Mouse (Mus musculus): ENCODE measurements at regions not wholly inside any gene's neighbourhood (a gene's known extent, or its start where the extent isn't known, plus 50 kb on each side); places are given as distances from the start of the nearest gene placed in this dataset.
A peak's percentile ranks its signal among the peaks of the same experiment; 100 is the strongest.

DNA sequence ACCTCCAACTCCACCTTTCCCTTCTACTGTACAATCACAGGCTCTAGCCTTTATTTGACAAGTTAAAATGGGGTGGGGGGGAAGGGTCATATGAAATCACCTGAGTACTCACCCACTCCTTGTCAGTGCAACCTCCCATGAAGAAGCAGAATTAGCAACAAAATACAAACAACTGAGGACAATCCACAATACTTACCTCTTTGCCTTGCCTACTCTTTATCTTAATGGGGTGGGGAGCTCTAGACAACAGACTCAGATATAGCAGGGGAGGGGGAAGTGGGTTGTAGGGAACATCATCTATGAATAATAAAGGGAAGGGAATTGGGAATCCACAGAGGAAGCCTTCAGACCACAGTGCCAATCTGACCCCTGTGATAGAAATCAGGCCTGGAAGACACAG is 86.1 kb upstream of the Phyhipl start (continued):
- TF ChIP-seq CHD1 (IDR thresholded peaks at IDR 0.05; ENCODE audit: low read depth, low read length) (no peak), USF1 (IDR thresholded peaks at IDR 0.05; ENCODE audit: low read depth, low read length) (no peak), GATA1 (IDR thresholded peaks at IDR 0.05; ENCODE audit: low read depth, low read length) (no peak)

- Histone ChIP-seq H3K4me3 (ENCODE audit: control insufficient read depth in 1 of 2, insufficient read depth in 1 of 2, low read depth in 2 of 2, low read length in 2 of 2) (no peak overlapping the region), H3K27me3 (ENCODE audit: control insufficient read depth in 1 of 2, insufficient read depth in 2 of 2, low read length in 2 of 2) (no peaks in the 10 kb centered on the region), H3K9ac (ENCODE audit: control insufficient read depth, low read depth, low read length, poor library complexity, severe bottlenecking) (no peak overlapping the region), H3K79me2 (ENCODE audit: control insufficient read depth, insufficient read depth, low read length, poor library complexity) (no peaks in the 10 kb centered on the region), H3K36me3 (ENCODE audit: control insufficient read depth in 1 of 2, insufficient read depth in 2 of 2, low read length in 2 of 2) (no peaks in the 10 kb centered on the region), H3K4me1 (ENCODE audit: control insufficient read depth in 1 of 2, insufficient read depth in 2 of 2, low read length in 2 of 2) (no peaks in the 10 kb centered on the region), H3K27ac (ENCODE audit: control insufficient read depth, low read depth, low read length) (no peak overlapping the region), H3K9me3 (replicated peaks; ENCODE audit: insufficient read depth, low read length) (no peaks in the 10 kb centered on the region)
- TF ChIP-seq SIN3A (IDR thresholded peaks at IDR 0.05; ENCODE audit: low read length) (no peak), TAL1 (IDR thresholded peaks at IDR 0.05; ENCODE audit: low read length) (no peak), EP300 (IDR thresholded peaks at IDR 0.05; ENCODE audit: low read depth in 1 of 2, low read length in 2 of 2) (no peak), USF1 (IDR thresholded peaks at IDR 0.05; ENCODE audit: low read depth, low read length) (no peak)
- peak; percentile 15 for DNase-seq (ENCODE audit: low read depth, low spot score)
Measured at GRCm38 (mm10) chr10:70740095-70740494, 84.3 kb upstream of the Phyhipl start.

DNA sequence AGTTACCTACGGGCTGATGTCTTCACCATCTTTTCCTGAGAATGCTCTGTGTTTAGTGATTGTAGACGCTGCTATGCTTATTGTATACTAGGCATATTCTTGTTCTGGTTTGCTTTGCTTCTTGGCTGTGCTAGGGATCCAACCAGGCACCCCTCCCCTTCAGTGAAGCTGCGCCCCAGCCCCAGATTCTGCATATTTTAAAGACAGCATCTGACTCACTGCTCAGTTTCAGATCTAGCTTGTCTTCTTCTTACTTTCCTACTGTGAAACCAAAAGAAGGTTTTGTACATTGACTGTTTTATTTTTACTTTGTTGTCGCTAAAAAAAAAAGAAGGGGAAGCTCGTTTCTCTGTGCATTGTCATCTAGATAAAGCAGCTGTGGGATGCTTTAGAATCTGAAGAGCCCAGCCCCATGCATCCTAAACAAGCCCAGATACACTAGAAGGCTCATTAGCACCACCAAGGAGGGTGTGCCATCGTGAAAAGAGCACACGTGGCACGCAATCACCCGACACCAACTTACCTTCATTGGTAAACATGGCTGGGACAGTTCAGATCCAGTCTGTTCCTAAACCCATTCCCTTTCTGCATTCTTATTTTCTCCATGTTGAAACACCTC is 83.7 kb upstream of the Phyhipl start:
- no peak overlapping the region for H3K9ac ChIP-seq (ENCODE audit: control insufficient read depth, low read depth, low read length, poor library complexity, severe bottlenecking)
- H3K27me3 ChIP-seq (ENCODE audit: control insufficient read depth in 1 of 2, insufficient read depth in 2 of 2, low read length in 2 of 2) = no peaks in the 10 kb centered on the region
- H3K79me2 ChIP-seq (ENCODE audit: control insufficient read depth, insufficient read depth, low read length, poor library complexity) = no peaks in the 10 kb centered on the region
- no peaks in the 10 kb centered on the region for H3K36me3 ChIP-seq (ENCODE audit: control insufficient read depth in 1 of 2, insufficient read depth in 2 of 2, low read length in 2 of 2)
- H3K9me3 ChIP-seq (replicated peaks; ENCODE audit: insufficient read depth, low read length) = no peaks in the 10 kb centered on the region
- H3K27ac ChIP-seq (ENCODE audit: control insufficient read depth, low read depth, low read length) = no peak overlapping the region
- H3K4me3 ChIP-seq (ENCODE audit: control insufficient read depth in 1 of 2, insufficient read depth in 1 of 2, low read depth in 2 of 2, low read length in 2 of 2) = no peak overlapping the region
- H3K4me1 ChIP-seq (ENCODE audit: control insufficient read depth in 1 of 2, insufficient read depth in 2 of 2, low read length in 2 of 2) = no peaks in the 10 kb centered on the region
- TF ChIP-seq RAD21 (IDR thresholded peaks at IDR 0.05; ENCODE audit: low read depth, low read length) (no peak), MAX (IDR thresholded peaks at IDR 0.05; ENCODE audit: low read length) (no peak), EP300 (IDR thresholded peaks at IDR 0.05; ENCODE audit: low read depth in 1 of 2, low read length in 2 of 2) (no peak), MAFK (IDR thresholded peaks at IDR 0.05; ENCODE audit: borderline replicate concordance, low read depth, low read length) (no peak), NELFE (IDR thresholded peaks at IDR 0.05; ENCODE audit: low read depth, low read length) (no peak), GATA1 (IDR thresholded peaks at IDR 0.05; ENCODE audit: low read depth, low read length) (no peak), JUND (IDR thresholded peaks at IDR 0.05; ENCODE audit: low read depth, low read length) (no peak), USF1 (IDR thresholded peaks at IDR 0.05; ENCODE audit: low read depth, low read length) (no peak), CTCF (IDR thresholded peaks at IDR 0.05 in 2 of 3, conservative IDR thresholded peaks at IDR 0.05 in 1 of 3; ENCODE audit: control insufficient read depth in 1 of 3, insufficient read depth in 1 of 3, low read depth in 2 of 3, low read length in 3 of 3, poor library complexity in 1 of 3, severe bottlenecking in 1 of 3) (no peak), MEF2A (IDR thresholded peaks at IDR 0.05; ENCODE audit: extremely low read depth, insufficient replicate concordance, low read depth, low read length, poor library complexity, severe bottlenecking) (no peak), MXI1 (IDR thresholded peaks at IDR 0.05; ENCODE audit: low read depth, low read length) (no peak), MAZ (IDR thresholded peaks at IDR 0.05; ENCODE audit: low read depth, low read length) (no peak), ZKSCAN1 (IDR thresholded peaks at IDR 0.05; ENCODE audit: low read depth, low read length) (no peak), ETS1 (IDR thresholded peaks at IDR 0.05; ENCODE audit: low read depth, low read length) (no peak)
- DNase-seq (ENCODE audit: low read depth, low spot score) = no peak

Measured in MEL (cell line).